Mouse (Mus musculus): ENCODE measurements at regions not wholly inside any gene's neighbourhood (a gene's known extent, or its start where the extent isn't known, plus 50 kb on each side); places are given as distances from the start of the nearest gene placed in this dataset.

- no peak for TF ChIP-seq CTCF (IDR thresholded peaks at IDR 0.05; ENCODE audit: control insufficient read depth, insufficient read depth, insufficient replicate concordance, low read depth, low read length)
- TF ChIP-seq POLR2A (IDR thresholded peaks at IDR 0.05; ENCODE audit: control insufficient read depth, low read depth, low read length) = no peak
Observed at GRCm38 (mm10) chr4:72425316-72425715, 224.6 kb upstream of the Tle1 start.

All from testis, adult 2 months (tissue).